21 mouse cellular contexts compared by ENCODE assay signal in genomic region chr13:21797163-21797562, GRCm38 (mm10). TPM values are rescaled to one million over a fixed set of nuclear protein-coding genes. Genes with fewer than 3 reads are reported as not detected.
A peak's percentile ranks its signal among the peaks of the same experiment; 100 is the strongest.
ATAC-seq lines count a peak whose summit lies in the region.
"Not testable (repeated sequence)": the region's sequence is repeated elsewhere in the genome, so short reads cannot be mapped to it uniquely, and the experiment has no call there.
"Had no signal": no experiment of that assay in that cellular context is flagged by ENCODE, and none has a peak within 500 bp of the region (broad histone marks: within the 10 kb centered on the region; RNA-seq: fewer than 3 reads in every experiment).

No protein-coding gene starts in this region.

- H3K27ac ChIP-seq in liver, embryonic 12.5 days; liver, embryonic 15.5 days (replicated peaks): not testable (repeated sequence)

- H3K4me2 ChIP-seq in liver, embryonic 12.5 days; liver, embryonic 15.5 days: not testable (repeated sequence)

- H3K4me1 ChIP-seq in liver, embryonic 12.5 days; liver, embryonic 15.5 days (replicated peaks): not testable (repeated sequence)

- not testable (repeated sequence) for H3K9me3 ChIP-seq in liver, embryonic 12.5 days (replicated peaks); liver, embryonic 15.5 days (replicated peaks)

- H3K9ac ChIP-seq in liver, embryonic 12.5 days; liver, embryonic 15.5 days: not testable (repeated sequence)

- not testable (repeated sequence) for H3K36me3 ChIP-seq in liver, embryonic 12.5 days; liver, embryonic 15.5 days (replicated peaks)

- not testable (repeated sequence) for H3K27me3 ChIP-seq in liver, embryonic 12.5 days (replicated peaks); liver, embryonic 15.5 days

- H3K4me3 ChIP-seq in liver, embryonic 12.5 days; liver, embryonic 15.5 days (replicated peaks): not testable (repeated sequence)

- peak; percentile 98 for ATAC-seq in common myeloid progenitor, adult 5-6 weeks (replicated peaks; ENCODE audit: low read depth, poor library complexity, severe bottlenecking)
- ATAC-seq in granulocyte monocyte progenitor cell, adult 5-6 weeks (replicated peaks; ENCODE audit: poor library complexity, severe bottlenecking) = peak; percentile 94
- ATAC-seq in liver, embryonic 12.5 days = peak; percentile 83
- ATAC-seq in liver, embryonic 15.5 days (ENCODE audit: insufficient read depth) = peak; percentile 58; the same call in 1 of the 2 replicates
- peak; percentile 98 for ATAC-seq in megakaryocyte progenitor cell, adult 5-6 weeks (replicated peaks; ENCODE audit: poor library complexity)
- 0 out of 2 replicates have a peak, but pooled peaks have one; percentile 34 for ATAC-seq in neutrophil, adult 5-6 weeks (ENCODE audit: extremely low read depth, insufficient number of reproducible peaks, low FRiP score, poor library complexity, severe bottlenecking)

RNA-seq across cellular contexts. Expression of gene Hist1h2bp, which starts 9.9 kb away (rescaled TPM):
- total RNA-seq in common myeloid progenitor, adult 5-6 weeks (2017) = 69.7 and 70.4 TPM in 2 replicates
- 8.8 and 28.0 TPM in 2 replicates for total RNA-seq in granulocyte monocyte progenitor cell, adult 5-6 weeks (2014; fragmentation: Nextera tagmentation)
- 41.2 and 55.0 TPM in 2 replicates for total RNA-seq in granulocyte monocyte progenitor cell, adult 5-6 weeks (2017)
- 3.6 and 5.6 TPM in 2 replicates for polyA plus RNA-seq in liver, embryonic 12.5 days (2016; fragmentation: Nextera tagmentation; extraction: Ambion mirVana)
- polyA plus RNA-seq in liver, embryonic 15.5 days (2015; fragmentation: Nextera tagmentation; extraction: Ambion mirVana) = 5.4 and 6.8 TPM in 2 replicates
- 10.4 and 19.9 TPM in 2 replicates for total RNA-seq in megakaryocyte progenitor cell, adult 5-6 weeks (2015)
- total RNA-seq in megakaryocyte progenitor cell, adult 5-6 weeks (2017) = 37.0 and 43.7 TPM in 2 replicates
- total RNA-seq in neutrophil, adult 5-6 weeks (2017) = 4.8 and 6.8 TPM in 2 replicates
- total RNA-seq: gastrocnemius, adult 18-20 months had no signal
- polyA plus RNA-seq: heart, embryonic 11.5 days; hindbrain, embryonic 16.5 days had no signal

RNA-seq across cellular contexts. Expression of gene Hist1h2an, which starts 10.1 kb away (rescaled TPM):
- total RNA-seq in common myeloid progenitor, adult 5-6 weeks (2017) = 413 and 544 TPM in 2 replicates
- total RNA-seq in granulocyte monocyte progenitor cell, adult 5-6 weeks (2014; fragmentation: Nextera tagmentation) = 8.9 TPM in 1 of 2 replicates, not detected in the other
- 984 and 1,144 TPM in 2 replicates for total RNA-seq in granulocyte monocyte progenitor cell, adult 5-6 weeks (2017)
- polyA plus RNA-seq in liver, embryonic 12.5 days (2016; fragmentation: Nextera tagmentation; extraction: Ambion mirVana) = 11.2 and 14.0 TPM in 2 replicates
- polyA plus RNA-seq in liver, embryonic 15.5 days (2015; fragmentation: Nextera tagmentation; extraction: Ambion mirVana) = 10.9 and 14.7 TPM in 2 replicates
- 1.2 and 2.1 TPM in 2 replicates for total RNA-seq in megakaryocyte progenitor cell, adult 5-6 weeks (2015)
- total RNA-seq in megakaryocyte progenitor cell, adult 5-6 weeks (2017) = 859 and 860 TPM in 2 replicates
- total RNA-seq in neutrophil, adult 5-6 weeks (2017) = 46.4 and 80.8 TPM in 2 replicates
- total RNA-seq: gastrocnemius, adult 18-20 months had no signal
- polyA plus RNA-seq: heart, embryonic 14.5 days; hindbrain, embryonic 16.5 days had no signal

RNA-seq across cellular contexts. Expression of gene Hist1h2bq, which starts 12.8 kb away (rescaled TPM):
- total RNA-seq in common myeloid progenitor, adult 5-6 weeks (2017) = 106 and 143 TPM in 2 replicates
- 261 and 279 TPM in 2 replicates for total RNA-seq in granulocyte monocyte progenitor cell, adult 5-6 weeks (2014; fragmentation: Nextera tagmentation)
- 496 and 652 TPM in 2 replicates for total RNA-seq in granulocyte monocyte progenitor cell, adult 5-6 weeks (2017)
- polyA plus RNA-seq in liver, embryonic 12.5 days (2016; fragmentation: Nextera tagmentation; extraction: Ambion mirVana) = 24.4 and 26.2 TPM in 2 replicates
- 25.1 and 27.6 TPM in 2 replicates for polyA plus RNA-seq in liver, embryonic 15.5 days (2015; fragmentation: Nextera tagmentation; extraction: Ambion mirVana)
- total RNA-seq in megakaryocyte progenitor cell, adult 5-6 weeks (2015) = 394 and 411 TPM in 2 replicates
- 220 and 363 TPM in 2 replicates for total RNA-seq in megakaryocyte progenitor cell, adult 5-6 weeks (2017)
- 71.6 and 96.6 TPM in 2 replicates for total RNA-seq in neutrophil, adult 5-6 weeks (2017)

RNA-seq across cellular contexts. Expression of gene Hist1h2ao, which starts 13.1 kb away (rescaled TPM):
- total RNA-seq in common myeloid progenitor, adult 5-6 weeks (2017) = 626 and 966 TPM in 2 replicates
- total RNA-seq in granulocyte monocyte progenitor cell, adult 5-6 weeks (2014; fragmentation: Nextera tagmentation) = 54.5 TPM in 1 of 2 replicates, not detected in the other
- total RNA-seq in granulocyte monocyte progenitor cell, adult 5-6 weeks (2017) = 38.4 TPM in 1 of 2 replicates, not detected in the other
- polyA plus RNA-seq in liver, embryonic 12.5 days (2016; fragmentation: Nextera tagmentation; extraction: Ambion mirVana) = not detected in 2 replicates
- polyA plus RNA-seq in liver, embryonic 15.5 days (2015; fragmentation: Nextera tagmentation; extraction: Ambion mirVana) = 1.1 TPM in 1 of 2 replicates, not detected in the other
- total RNA-seq in megakaryocyte progenitor cell, adult 5-6 weeks (2015) = 115 and 180 TPM in 2 replicates
- total RNA-seq in megakaryocyte progenitor cell, adult 5-6 weeks (2017) = 633 TPM in 1 of 2 replicates, not detected in the other
- total RNA-seq in neutrophil, adult 5-6 weeks (2017) = 88.7 TPM in 1 of 2 replicates, not detected in the other
- total RNA-seq: adrenal gland, postnatal 10 days; ES-E14; heart, postnatal 25 days had no signal
- polyA plus RNA-seq: C2C12; embryonic facial prominence, embryonic 12.5 days; embryonic facial prominence, embryonic 15.5 days; forebrain, embryonic 10.5 days; forebrain, embryonic 13.5 days; forebrain, embryonic 16.5 days; heart, embryonic 11.5 days; heart, embryonic 14.5 days; heart, postnatal 0 days; hindbrain, embryonic 13.5 days; hindbrain, embryonic 16.5 days had no signal

RNA-seq across cellular contexts. Expression of gene Hist1h3i, which starts 14.0 kb away (rescaled TPM):
- total RNA-seq in common myeloid progenitor, adult 5-6 weeks (2017) = 252 and 264 TPM in 2 replicates
- 73.1 and 153 TPM in 2 replicates for total RNA-seq in granulocyte monocyte progenitor cell, adult 5-6 weeks (2014; fragmentation: Nextera tagmentation)
- total RNA-seq in granulocyte monocyte progenitor cell, adult 5-6 weeks (2017) = 268 and 310 TPM in 2 replicates
- 169 and 188 TPM in 2 replicates for polyA plus RNA-seq in liver, embryonic 12.5 days (2016; fragmentation: Nextera tagmentation; extraction: Ambion mirVana)
- 144 and 178 TPM in 2 replicates for polyA plus RNA-seq in liver, embryonic 15.5 days (2015; fragmentation: Nextera tagmentation; extraction: Ambion mirVana)
- 244 and 246 TPM in 2 replicates for total RNA-seq in megakaryocyte progenitor cell, adult 5-6 weeks (2015)
- total RNA-seq in megakaryocyte progenitor cell, adult 5-6 weeks (2017) = 294 and 383 TPM in 2 replicates
- total RNA-seq in neutrophil, adult 5-6 weeks (2017) = 3.8 and 32.2 TPM in 2 replicates

Comparison
In these comparisons a context has a peak if more than half of its experiments do, and no peak if none do; other contexts are left out.
1. ATAC-seq: peak in every context shown above with its lines; median percentile 98 in common myeloid progenitor, adult 5-6 weeks; 98 in megakaryocyte progenitor cell, adult 5-6 weeks; 94 in granulocyte monocyte progenitor cell, adult 5-6 weeks; 83 in liver, embryonic 12.5 days; 58 in liver, embryonic 15.5 days; 34 in neutrophil, adult 5-6 weeks.